Mouse (Mus musculus) B cell, adult 2 months (primary cell): ENCODE measurements around the gene Anp32b.

Source experiments
- DNase-seq, 2 experiments: peaks; one replicate each; pipeline ENCODE4 v3.0.0; 2022

Gene Anp32b

DNA sequence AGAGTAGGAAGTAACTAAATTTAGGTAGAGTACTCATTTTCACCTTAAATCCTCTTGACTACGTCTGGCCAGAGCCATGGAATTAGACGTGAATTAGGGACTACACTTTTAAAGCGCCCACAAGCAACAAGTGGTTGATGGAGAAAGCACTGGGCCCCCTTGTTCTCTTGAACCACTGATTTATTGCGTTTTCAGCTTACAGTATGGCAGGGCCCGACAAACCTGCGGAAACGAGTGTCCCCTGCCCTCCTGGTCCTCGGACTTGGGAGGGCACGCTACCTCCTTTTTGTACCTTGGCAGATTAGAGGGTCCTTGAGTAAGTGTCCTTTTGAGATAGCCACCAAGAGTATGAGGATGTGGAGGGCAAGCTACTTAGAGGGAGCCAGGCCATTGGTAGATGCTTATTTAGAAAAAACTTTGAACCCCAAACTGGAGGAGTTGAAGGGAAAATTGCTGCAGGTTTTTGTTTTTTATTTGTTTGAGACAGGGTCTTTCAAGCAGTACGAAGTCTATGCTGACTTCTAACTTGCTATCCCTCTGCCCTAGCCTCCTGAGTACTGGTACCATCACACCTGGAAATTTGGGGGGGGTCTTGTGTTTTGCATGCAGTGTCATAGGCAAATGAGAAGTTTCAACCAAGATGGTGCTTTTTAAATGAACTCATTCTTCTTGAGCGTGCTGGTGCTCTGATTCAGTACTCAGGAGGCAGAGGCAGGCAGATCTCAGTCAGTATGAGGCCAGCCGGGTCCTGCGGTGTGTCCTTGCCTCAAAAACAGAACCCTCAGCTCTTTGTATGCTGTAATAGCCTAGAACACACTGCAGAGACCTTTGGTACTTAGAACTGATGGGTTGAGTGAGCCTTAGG lies 2.4 kb downstream of the Anp32b start:
- peak in 1 of 2 experiments; percentile 39 for DNase-seq

DNA sequence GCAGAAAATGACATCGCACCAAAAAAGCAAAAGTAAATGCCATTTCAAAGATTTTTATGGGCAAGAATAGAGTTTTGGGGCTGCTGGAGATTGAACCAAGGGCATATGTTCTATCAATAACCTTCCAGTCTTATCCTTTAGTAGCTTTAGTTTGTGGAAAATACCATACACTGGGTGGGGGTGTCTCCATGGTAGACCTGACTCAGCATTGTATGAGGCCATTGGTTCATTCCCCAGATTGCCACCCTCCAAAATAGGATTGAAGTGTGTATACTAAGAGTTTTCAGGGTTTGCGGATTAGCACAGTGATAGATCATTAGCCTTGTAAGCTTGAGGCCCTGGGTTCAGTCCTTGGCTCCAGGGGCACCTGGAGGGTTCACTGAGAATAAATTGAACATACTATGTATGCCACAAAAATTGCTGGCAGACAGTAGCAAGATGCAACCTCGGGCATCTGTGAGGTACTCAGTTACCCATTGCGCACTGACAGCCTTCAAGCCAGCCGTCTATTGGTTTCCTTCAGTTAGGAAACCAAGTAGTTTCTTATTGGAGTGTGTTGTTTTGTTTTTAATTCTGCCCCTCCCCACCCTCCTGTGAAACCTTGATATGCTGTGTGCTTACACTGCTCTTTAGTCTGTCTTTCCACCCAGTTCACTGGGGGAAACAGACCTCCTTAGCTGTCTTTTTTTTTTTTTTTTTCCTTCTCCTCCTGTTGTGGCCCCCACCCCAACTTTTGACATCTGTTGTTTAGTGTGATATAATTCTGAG lies 3.6 kb downstream of the Anp32b start:
- no peak for DNase-seq

DNA sequence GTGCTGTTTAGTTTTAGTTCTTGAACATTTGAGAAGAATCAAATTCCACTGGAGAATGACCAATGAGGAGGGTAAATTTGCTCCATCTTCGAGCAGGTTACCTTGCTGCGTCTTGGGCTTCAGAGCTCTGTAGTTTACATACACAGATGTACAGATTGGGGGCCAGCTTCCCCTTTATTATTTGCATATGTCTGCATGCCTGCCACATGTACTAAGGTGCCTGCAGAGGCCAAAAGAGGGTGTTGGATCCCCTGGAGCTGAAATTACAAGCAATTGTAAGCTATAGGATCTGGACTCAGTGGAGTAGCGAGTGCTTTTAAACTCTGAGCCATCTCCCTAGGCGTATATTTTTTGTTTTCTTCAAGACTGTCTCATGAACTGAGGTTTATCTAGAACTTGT lies 6.1 kb downstream of the Anp32b start:
- peak; percentile 21 to 30 for DNase-seq

DNA sequence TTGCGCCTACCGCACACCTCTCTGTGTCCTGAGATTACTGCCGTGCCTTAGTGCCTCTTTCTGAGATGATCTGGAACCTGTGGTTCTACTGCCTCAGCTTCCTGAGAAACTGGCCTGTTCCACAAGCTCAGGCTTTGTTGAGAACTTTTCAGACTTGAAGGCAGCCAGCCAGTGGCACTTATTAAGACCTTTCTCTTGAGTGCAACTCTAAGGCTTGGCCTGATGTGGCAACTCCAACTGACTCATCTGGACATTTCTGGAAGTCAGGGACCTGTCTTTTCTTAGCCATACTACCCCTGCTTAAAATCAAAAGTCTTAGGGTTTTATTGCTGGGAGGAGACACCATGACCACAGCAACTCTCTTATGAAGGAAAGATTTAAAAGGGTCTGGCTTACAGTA lies 6.5 kb downstream of the Anp32b start:
- DNase-seq, result no peak

DNA sequence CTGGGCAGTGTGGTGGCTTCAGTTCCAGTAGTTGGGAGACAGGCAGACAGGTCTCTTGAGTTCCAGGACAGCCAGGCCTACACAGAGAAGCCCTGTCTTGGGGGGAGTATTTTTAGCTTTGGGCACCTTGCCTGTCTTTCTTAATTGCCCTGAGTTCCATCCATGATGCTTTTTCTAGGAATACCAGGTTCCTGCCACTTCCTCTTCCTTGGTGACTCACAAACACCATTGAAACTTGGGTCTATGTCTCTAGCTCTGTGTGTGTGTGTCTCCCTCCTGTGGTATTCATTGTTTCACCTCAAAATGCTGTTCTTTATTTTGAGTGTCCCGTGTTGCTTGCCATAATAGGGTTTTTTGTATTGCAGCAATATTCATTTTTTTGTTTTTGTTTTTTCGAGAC lies 7.7 kb downstream of the Anp32b start:
- no peak for DNase-seq

DNA sequence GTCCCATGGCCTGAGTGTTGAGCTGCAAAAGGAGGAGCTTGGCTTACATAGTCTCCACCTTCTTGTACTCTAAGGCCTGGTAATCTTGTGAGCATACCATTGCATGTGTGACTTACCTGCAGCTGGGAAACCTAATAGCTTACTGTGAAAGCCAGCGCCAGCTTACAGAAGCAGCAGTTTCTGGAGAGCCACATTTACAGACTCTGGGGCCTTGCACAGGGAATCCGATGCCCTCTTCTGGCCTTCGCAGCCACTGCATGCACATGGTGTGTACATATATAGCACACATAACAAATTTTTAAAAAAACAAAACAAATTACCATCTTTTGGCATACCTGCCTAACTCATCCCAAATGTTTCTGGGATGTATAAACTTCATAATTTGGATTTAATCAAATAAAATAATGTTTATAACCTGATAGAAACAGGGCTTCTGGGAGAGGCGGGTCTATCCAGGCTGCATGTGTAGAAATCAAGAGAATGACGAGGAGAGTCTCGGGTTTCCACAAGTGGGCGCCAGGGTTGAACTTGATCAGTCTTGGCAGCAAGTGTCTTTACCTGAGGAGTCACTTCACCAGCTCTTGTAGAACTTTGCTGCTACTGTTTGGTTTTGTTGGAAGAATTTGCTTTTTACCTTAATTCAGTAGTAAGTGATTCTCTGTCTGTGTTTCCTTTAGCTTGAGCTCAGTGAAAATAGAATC lies 12.6 kb downstream of the Anp32b start:
- DNase-seq, result peak; percentile 60 to 67

DNA sequence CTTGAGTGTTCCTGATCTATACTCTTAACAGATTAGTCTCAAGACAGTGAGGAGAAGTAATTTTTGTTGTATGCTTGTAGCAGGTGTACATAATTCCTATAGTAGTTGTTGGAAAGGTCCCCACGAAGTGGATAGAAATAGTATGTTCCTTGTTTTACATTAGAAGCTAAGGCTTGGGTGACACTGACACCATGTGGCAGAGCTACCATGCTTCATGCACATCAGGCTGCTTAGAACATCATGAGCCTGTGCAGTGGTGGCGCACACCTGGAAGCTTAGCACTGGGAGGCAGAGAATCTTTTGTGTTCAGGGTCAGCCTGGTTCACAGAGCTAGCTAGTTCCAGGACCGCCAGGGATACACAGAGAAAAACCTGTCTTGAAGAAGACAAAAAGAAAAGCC lies 15.0 kb downstream of the Anp32b start:
- DNase-seq, result peak in 1 of 2 experiments; percentile 23

DNA sequence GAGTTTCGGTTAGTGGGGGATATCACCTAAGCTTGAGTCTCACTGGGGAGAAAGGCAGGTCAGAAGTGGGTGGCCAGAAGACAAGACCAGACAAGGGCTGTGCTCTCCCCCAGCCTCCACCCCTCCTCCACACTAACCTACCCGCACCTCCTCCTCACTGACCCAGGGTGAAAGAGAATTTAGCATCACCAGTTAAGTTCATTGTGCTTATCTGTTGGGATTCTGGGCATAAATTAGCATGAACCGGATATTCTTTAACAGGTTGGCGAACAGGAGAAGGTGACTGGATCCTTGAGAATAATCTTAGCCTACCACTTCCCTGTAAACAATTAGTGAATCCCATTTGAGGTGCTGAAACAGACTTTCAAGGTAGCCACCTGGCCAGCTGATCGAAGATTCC lies 24.4 kb downstream of the Anp32b start:
- no peak for DNase-seq

DNA sequence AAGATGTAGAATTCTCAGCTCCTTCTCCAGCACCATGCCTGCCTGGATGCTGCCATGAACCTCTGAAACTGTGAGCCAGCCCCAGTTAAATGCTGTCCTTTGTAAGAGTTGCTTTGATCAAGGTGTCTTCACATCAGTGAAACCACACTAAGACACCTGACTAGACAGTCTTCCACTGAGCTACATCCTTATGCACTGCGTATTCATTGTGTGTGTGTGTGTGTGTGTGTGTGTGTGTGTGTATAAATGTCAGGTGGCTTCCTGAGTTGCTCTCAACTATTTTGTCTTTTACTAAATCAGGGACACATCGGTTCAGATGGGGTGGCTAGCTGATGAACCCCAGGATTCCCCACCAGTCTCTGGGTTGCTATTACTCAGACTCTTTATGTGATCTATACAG lies 28.4 kb downstream of the Anp32b start:
- DNase-seq, result no peak

DNA sequence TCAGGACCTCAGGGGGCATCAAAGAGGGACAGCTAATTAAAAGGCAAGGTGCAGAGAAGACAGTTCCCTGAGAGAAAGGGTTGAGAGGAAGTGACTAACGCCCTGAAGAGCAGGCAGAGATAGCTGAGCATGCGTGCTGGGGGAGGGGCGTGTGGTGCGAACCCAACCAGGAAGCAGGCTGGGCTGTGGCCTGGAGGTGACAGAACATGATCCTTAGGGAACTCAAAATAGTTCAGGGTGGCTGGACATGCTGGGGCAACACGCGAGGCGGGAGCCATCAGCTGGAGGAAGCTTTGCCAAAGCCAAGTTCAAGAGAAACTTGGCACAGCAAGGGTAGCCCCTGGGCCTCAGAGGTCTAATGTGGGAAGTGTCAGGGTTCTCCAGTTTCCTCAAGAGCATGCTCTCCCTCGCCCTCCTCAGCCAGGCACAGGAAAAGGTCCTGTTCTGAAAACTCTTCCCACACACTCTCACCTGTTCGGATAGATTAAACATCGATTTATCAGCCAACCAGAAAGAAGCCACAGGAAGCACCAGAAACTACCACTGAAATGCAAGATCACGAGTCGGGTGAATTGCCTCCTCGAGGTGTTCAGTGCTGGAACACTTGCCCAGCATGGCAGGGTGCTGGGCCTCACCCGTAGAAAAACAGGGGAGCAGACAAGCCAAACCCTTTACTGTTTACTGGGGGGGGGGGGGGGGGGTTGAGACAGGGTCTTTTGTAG lies 35.2 kb downstream of the Anp32b start:
- peak; percentile 88 to 91 for DNase-seq

DNA sequence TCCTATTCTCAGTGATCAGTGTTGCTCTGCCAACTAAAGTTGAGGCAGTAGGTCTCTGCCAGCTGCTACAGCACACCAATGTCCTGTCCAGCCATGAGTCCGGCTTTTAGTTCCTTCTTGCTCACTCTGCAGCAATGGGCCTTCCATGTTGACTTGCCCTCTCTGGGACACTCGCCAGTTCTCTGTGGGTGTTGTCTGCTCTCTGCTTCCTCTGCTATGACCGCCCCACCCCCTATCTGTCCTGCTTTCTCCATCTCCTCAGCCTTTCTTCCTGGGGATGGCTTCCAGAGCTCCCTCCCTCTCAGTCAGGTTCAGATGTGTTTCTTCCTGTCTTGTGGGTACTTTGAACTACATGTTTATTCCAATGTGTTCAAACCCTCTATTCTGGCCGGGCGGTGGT lies 36.6 kb downstream of the Anp32b start:
- DNase-seq, result no peak

DNA sequence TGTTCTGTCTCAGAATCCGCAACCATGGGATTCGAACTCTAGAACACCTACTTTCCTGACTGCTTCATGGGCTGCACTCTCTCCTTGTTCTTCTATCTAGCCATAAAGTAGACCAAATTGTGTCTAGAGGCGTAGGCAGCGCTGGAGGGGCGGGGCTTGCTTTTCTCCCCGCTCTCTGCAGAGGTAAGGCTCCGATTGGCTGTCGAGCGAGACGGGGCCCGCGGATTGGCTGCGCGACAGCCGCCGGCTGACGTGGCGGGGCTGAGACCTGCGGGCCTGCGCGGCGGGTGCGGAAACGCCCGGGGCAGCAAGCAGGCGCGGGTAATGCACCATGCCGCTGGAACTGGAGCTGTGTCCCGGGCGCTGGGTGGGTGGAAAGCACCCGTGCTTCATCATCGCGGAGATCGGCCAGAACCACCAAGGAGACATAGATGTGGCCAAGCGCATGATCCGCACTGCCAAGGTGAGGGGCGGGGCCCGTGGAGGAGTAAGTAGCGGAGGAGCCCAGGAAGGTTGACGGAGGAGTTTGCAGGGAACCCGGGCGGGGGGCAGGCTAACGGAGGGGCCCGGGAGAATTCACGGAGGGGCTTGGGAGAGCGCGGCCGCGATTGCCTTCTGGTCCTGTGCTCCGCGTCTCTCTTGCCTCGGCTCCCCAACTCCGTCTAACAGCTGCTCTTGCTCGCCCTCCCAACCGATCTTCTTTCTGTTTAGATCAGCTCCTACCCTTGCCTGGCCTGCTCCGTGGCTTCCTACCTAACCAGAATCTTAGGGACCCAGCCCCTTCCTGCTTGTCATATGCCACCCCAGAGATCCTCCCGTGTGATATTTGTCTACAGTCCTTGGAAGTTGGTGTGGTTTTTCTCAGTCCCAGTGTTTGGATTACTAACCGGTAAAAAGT lies 38.6 kb downstream of the Anp32b start, which contains the start of gene Nans:
Gene Nans, plus strand, starts transcription at position 221 of the 898 bp plus-strand sequence.
- DNase-seq, result peak; percentile 94

DNA sequence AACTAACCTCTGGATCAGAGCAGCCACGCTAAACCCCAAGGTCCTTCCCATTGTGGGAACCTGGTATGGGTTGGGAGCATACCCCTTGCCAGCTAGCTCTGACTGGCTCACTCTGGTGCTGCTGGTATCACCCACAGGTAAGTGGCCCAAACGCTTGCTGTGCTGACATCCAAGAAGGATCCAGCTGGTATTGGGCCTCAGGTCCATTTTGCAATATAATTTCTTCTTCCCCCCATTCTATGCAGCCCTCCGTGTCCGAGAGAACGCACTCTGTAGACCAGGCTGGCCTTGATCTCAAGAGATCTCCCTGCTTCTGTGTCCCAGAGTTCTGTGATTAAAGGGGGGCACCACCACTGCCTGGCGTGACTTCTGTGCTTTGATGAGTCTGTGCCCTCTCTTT lies 42.4 kb downstream of the Anp32b start:
- no peak for DNase-seq

DNA sequence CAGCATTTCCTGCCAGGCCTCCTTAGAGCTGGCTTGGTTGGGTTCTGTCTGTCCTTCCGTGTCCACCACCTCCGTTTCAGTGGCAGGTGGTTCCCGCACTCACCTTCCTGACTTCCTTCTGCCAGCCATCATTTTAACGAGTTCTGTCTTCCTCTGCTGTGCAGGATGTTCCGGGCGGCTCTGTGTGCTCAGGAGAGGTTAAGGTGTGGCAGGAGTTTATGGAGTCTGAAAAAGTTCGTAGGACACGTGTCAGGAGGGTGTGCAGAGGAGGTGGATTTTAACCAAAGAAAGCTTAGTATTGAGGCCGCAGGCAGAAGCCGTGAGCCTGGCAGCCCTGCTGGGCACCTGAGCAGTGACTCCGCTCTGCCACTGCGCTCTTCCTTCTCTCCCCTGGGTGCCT lies 44.8 kb downstream of the Anp32b start:
- no peak for DNase-seq

DNA sequence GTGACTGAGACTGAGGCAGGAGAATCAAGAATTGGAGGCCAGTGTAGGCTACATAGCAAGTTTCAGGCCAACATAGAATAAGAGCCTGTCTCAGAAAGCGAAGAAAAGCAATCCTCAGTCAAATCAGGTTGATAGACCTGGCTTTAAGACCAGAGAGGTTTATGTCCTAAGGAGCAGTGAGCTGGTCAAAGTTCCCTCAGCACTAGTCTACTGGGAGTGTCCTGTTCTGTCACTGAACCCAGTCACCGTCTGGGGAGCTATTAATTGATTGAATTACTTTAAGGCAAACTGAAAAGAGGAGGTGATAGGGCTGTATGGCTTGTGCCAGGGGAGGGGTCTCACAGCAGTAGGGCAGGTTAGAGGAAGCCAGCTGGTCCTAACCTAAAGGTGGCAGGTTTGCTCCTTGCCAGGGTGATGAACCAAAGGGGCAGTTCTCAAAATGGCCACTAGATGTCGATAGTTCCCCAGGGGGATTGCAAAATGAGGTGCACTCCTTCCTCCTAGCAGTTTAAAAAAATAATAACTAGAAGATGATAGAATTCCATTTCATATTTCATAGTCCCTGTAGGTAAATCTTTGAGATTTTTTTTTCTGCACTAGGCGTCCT lies 46.7 kb downstream of the Anp32b start:
- DNase-seq, result peak; percentile 91 to 93

DNA sequence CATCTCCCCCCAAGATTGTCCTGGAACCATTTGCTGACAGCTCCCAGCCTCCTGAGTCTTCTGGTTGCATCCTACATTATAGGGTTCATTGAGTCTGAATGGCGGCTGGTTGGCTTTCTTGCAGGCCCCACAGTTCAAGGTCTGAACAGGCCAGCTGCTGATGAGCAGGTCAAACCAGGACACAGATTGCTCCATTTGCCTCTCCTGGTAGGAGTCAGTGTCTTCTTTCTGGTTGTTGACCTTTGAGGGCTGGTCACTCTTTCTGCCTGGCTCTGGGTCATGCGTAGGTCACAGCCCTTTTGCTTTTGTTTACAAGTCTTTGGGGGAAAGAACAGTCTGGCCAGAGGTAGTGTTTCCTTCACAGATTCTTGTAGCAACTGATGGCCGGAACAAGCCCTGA lies 47.8 kb downstream of the Anp32b start:
- DNase-seq, result no peak

DNA sequence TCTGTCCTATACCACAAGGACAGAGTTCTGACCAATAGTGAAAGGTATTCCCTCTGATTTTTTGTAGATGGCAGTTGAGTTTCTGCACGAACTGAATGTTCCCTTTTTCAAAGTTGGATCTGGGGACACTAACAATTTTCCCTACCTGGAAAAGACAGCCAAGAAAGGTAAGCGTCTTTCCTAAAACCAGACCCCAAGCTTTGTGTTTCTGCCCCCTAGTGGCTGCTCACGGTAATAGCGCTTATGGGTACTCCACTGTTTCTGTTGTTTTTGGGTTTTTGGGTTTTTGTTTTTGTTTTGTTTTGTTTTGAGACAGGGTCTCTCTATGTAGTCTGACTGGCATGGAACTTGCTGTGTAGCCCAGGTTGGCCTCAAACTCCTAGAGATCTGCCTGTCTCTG lies 48.3 kb downstream of the Anp32b start:
- DNase-seq, result peak; percentile 71

DNA sequence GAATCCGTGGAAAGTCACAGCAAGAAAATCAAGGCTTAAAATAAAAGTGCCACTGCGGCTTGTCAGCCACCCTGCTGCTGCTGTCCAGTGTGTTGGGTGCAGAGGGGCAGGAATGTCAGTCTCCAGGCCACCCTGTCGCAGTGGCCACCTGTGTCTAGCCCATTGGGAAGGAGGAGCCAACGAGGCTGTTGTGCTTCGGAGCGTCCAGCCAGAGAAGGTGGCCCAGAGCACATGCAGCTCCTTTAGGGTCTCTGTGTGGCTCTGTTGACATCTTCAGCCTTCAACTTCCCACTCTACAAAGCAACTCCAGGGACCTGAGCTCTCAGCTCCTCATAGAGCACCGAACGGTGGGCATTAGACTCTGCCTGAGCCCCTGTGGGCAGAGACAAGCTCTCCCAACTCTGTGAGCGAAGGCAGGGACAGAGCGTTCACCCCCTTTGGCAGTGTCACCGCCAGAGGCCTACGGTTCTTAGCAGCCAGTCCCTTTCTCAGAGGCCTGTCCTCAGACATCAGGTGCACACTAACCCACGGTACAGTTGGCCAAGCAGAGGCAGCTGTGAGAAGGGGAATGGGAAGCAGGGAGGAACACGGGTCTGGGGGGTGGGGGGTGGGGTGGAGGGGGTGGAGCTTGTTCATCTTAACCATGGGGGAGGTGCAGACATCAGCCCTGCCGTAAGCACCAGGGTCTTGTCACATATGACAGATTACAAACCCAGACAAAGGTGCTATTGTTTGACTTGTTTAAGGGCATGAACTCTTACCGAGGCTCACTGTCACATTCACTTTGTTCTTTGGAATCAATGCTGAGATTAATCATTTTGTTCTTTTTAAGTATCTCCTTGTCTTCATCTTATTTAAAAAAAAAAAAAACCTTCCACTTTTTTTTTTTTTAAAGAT lies 52.2 kb downstream of the Anp32b start:
- DNase-seq, result no peak

DNA sequence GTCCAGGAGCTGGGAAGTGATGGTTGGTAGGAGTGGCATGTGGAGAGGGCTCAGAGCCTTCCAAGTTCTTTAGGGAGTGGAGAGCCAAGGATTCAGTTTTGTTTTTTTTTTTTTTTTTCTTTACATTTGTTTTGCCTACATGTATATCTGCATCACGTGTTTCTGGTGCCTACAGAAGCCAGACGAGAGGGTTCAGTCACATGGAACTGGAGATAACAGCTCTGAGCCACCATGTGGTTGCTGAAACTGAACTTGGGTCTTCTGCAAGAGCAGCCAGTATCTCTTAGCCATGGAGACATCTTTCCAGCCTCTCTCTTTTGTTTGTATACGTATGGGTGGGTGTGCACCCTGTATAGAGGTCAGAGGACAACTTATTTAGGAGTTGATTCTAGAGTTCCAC lies 53.2 kb downstream of the Anp32b start:
- no peak for DNase-seq
